Mouse (Mus musculus) activated CD4-positive, CD25-positive, alpha-beta regulatory T cell, adult 9 weeks (primary cell): Measurements from ENCODE around the gene Kat7. TPM values are rescaled to one million over a fixed set of nuclear protein-coding genes. Genes with fewer than 3 reads are reported as not detected.

Experiments
- polyA plus RNA-seq: library from polyadenylated mRNA; unstranded; fragments of 100-300 nt; shearing (Covaris generic); gene quantifications from one replicate; pipeline ENCODE4 v1.2.1, GENCODE M21; 2017

The Kat7 gene
- 116 TPM for polyA plus RNA-seq

DNA sequence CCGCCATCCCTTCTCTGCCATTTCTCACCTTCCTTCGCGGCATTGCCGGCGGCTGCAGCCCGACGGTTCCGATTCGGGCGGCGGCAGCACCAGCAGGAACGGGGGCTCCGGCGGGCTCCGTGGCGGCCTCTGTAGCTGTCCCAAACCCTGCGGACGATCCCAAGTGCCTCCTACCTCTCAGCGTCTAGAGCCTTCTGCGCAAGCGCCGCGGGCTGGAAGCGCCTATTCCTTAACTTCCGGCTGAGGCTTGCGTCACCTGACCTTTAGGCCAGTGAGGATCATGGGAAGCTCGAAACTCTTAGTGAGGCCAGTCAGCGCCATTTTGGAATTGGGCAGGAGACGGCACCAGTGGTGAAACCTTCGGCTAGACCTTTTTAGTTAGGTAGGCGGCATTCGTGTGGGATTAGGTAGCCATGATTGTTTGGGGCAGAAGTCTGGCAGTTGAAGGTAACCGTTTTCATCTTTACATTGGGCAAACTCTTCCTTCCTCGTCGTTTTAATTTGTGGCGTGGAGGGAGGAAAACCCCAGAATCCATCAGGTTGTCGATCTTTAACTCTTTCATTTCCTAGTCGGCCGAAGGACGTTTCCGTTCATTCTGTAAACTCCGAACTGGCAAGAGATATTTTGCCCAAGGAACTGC lies at the start of gene Kat7:
Gene Kat7 (minus strand): TSS at position 240 of the 641 bp plus-strand sequence.

DNA sequence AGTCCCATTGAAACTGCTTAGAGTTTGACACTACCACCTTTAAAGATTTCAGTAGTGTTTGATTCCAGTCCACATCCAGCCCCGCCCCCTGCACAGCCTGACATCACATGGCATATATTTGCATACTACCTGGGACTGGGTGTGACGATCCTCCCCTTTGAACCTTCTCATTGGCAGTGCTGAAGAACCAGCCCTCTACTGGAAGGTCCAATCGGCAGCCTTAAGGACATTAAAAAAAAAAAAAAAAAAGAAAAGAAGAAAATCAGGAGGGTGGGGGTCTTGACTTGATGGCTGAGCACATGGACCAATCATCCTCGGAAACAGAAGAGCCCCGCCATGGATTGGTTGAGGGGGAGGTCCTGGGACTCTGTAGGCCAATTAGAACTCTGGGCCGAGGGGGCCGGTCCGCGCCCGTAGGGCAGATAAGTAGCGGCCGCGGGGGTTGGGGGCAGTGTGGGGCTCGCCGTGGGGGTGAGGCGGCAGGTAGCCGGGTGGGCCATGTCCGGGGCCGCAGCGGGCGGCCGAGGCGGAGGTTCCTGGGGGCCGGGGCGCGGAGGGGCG lies 26.6 kb upstream of the Kat7 start, which contains the start of gene Fam117a:
Gene Fam117a (plus strand): TSS at position 451 of the 561 bp plus-strand sequence.

DNA sequence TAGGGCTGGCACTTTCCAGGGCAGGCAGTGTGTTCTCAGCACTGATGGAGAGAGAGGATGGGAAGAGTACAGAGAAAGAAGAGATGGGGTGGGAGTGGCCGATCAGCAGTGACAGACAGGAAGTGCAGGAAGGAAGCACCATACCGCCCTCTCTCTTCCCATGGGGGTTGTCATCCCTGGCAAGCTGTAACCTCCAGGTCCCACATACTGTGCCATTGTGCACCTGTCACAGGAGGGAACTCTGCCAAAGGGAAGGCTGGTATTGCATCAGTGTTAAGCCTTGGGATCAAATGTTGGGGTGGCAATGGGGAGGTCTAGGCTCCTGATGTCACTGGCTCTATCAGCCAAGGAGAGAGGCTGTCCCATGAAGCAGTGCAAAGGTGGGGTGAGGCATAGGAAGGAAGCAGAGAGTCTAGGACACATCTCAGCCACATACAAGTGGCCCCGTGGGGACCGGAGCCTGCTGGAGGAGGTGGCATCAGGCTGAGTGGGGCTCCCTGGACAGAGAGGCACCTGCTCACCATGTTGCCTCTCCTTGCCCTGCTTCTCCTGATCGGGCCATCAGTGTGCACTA lies 48.8 kb downstream of the Kat7 start, which contains the start of gene Tac4:
Gene Tac4 (plus strand): TSS at position 352 of the 574 bp plus-strand sequence.

Other genes with a start within 250 kb of the Kat7 start
- gene Itga3, start 233.4 kb downstream of the Kat7 start, polyA plus RNA-seq, result 1.7 TPM
- gene Dlx3, start 190.1 kb downstream of the Kat7 start, polyA plus RNA-seq, result not detected
- not detected for gene Dlx4, start 164.0 kb downstream of the Kat7 start, polyA plus RNA-seq
- gene Tac4, start 48.7 kb downstream of the Kat7 start, polyA plus RNA-seq, result not detected
- 22.3 TPM for gene Fam117a, start 26.8 kb upstream of the Kat7 start, polyA plus RNA-seq
- gene Slc35b1, start 74.4 kb upstream of the Kat7 start, polyA plus RNA-seq, result 79.2 TPM
- gene Spop, start 103.8 kb upstream of the Kat7 start, polyA plus RNA-seq, result 213 TPM
- gene Nxph3, start 204.3 kb upstream of the Kat7 start, polyA plus RNA-seq, result not detected